Mouse (Mus musculus): ENCODE measurements around the gene Hist1h3f.
"Not testable (repeated sequence)": the region's sequence is repeated elsewhere in the genome, so short reads cannot be mapped to it uniquely, and the experiment has no call there.

Hist1h3f gene

GRCm38 (mm10) chr13:23583387-23584068 is 39.7 kb downstream of the Hist1h3f start:
- DNase-seq (ENCODE audit: low spot score): no peak

GRCm38 (mm10) chr13:23584331-23584730 is 40.5 kb downstream of the Hist1h3f start:
- DNase-seq (ENCODE audit: low spot score): no peak

- DNase-seq (ENCODE audit: low spot score): no peak
These were observed 41.2 kb downstream of the Hist1h3f start for GRCm38 (mm10) chr13:23585029-23585441.

GRCm38 (mm10) chr13:23585442-23586098 is 41.7 kb downstream of the Hist1h3f start:
- peak; percentile 85 for DNase-seq (ENCODE audit: low spot score)

- DNase-seq (ENCODE audit: low spot score): no peak
These were observed 42.5 kb downstream of the Hist1h3f start for GRCm38 (mm10) chr13:23586099-23586939.

GRCm38 (mm10) chr13:23586940-23587225 is 43.0 kb downstream of the Hist1h3f start:
- DNase-seq (ENCODE audit: low spot score): no peak

- DNase-seq (ENCODE audit: low spot score): no peak
These were observed 47.4 kb downstream of the Hist1h3f start for GRCm38 (mm10) chr13:23591206-23591605.

GRCm38 (mm10) chr13:23591886-23592285 is 48.0 kb downstream of the Hist1h3f start:
- not testable (repeated sequence) for DNase-seq (ENCODE audit: low spot score)

- no peak for DNase-seq (ENCODE audit: low spot score)
These were observed 48.8 kb downstream of the Hist1h3f start for GRCm38 (mm10) chr13:23592614-23593013.

GRCm38 (mm10) chr13:23593051-23593770 is 49.4 kb downstream of the Hist1h3f start:
- DNase-seq (ENCODE audit: low spot score): no peak

Measured in left cerebral cortex, adult 11 months (tissue).